In genomic region chr10:85953401-85953800, GRCm38 (mm10) we compare ENCODE assay signal across 13 mouse cellular contexts. TPM values are rescaled to one million over a fixed set of nuclear protein-coding genes. Genes with fewer than 3 reads are reported as not detected.
DNase-seq lines count a peak whose midpoint lies in the region; ATAC-seq and TF ChIP-seq lines count a peak whose summit lies in the region.
"Had no signal": no experiment of that assay in that cellular context is flagged by ENCODE, and none has a peak within 500 bp of the region (broad histone marks: within the 10 kb centered on the region; RNA-seq: fewer than 3 reads in every experiment).

No protein-coding gene starts in this region.

- no peak overlapping the region for H3K4me2 ChIP-seq in kidney, embryonic 14.5 days (replicated peaks; ENCODE audit: low read depth, low read length)
- H3K4me2 ChIP-seq: heart, embryonic 15.5 days; hindbrain, embryonic 15.5 days; liver, embryonic 13.5 days had no signal

- H3K9ac ChIP-seq in kidney, embryonic 14.5 days (ENCODE audit: low read depth, low read length) = no peak overlapping the region
- H3K9ac ChIP-seq: heart, embryonic 15.5 days; hindbrain, embryonic 15.5 days; liver, embryonic 13.5 days had no signal

- H3K9me3 ChIP-seq in kidney, embryonic 14.5 days (ENCODE audit: control insufficient read depth, low read length) = no peaks in the 10 kb centered on the region
- H3K9me3 ChIP-seq: heart, embryonic 15.5 days; hindbrain, embryonic 15.5 days; liver, embryonic 13.5 days had no signal

- no peaks in the 10 kb centered on the region for H3K27me3 ChIP-seq in kidney, adult 2 months (replicated peaks; ENCODE audit: control insufficient read depth, insufficient read depth, low read length)
- no peaks in the 10 kb centered on the region for H3K27me3 ChIP-seq in kidney, embryonic 14.5 days (ENCODE audit: control insufficient read depth, insufficient read depth, low read length)
- H3K27me3 ChIP-seq: heart, embryonic 15.5 days; hindbrain, embryonic 15.5 days; liver, embryonic 13.5 days had no signal

- H3K4me1 ChIP-seq in kidney, adult 2 months (ENCODE audit: control insufficient read depth, insufficient read depth, low read length) = peaks cover 14% of the 10 kb centered on the region
- H3K4me1 ChIP-seq in kidney, embryonic 14.5 days (ENCODE audit: control insufficient read depth, insufficient read depth, low read length) = no peaks in the 10 kb centered on the region; the same call in 1 of the 2 replicates

- WGBS in kidney, adult 2 months = 14% methylated on average over 3 of the region's 3 CpGs
- 78% methylated on average over 3 of the region's 3 CpGs for WGBS in kidney, embryonic 14.5 days

- DNase-seq in kidney, adult 2 months = peak; percentile 67
- DNase-seq in MN1 (ENCODE audit: low spot score) = peak; percentile 62
- peak; percentile 9 for DNase-seq in brain, adult 2 months (ENCODE audit: low read depth, low spot score)
- peak; percentile 39 for DNase-seq in lung, postnatal 25 days (ENCODE audit: low spot score)
- no peak for DNase-seq in Muller cell, postnatal 12 days (ENCODE audit: inconsistent ontology term)
- DNase-seq in ovary, adult 18-20 months (ENCODE audit: low spot score) = no peak
- DNase-seq in embryo, embryonic 10 days (ENCODE audit: low spot score) = no peak
- DNase-seq: gastrocnemius, postnatal 14 days; liver, embryonic 13.5 days had no signal

- no peak for TF ChIP-seq POLR2A in kidney, adult 2 months (IDR thresholded peaks at IDR 0.05; ENCODE audit: low read depth, low read length)

- H3K4me3 ChIP-seq in kidney, adult 2 months (ENCODE audit: insufficient read depth, low read depth, low read length) = no peak overlapping the region
- H3K4me3 ChIP-seq in kidney, embryonic 14.5 days (ENCODE audit: low read length) = no peak overlapping the region
- H3K4me3 ChIP-seq: heart, embryonic 15.5 days; hindbrain, embryonic 15.5 days; liver, embryonic 13.5 days had no signal

- no peak for ATAC-seq in kidney, embryonic 14.5 days (ENCODE audit: low FRiP score, low TSS enrichment)
- ATAC-seq: forebrain, embryonic 16.5 days had no signal

- no peak overlapping the region for H3K27ac ChIP-seq in kidney, adult 2 months (ENCODE audit: insufficient read depth, low read depth, low read length)
- H3K27ac ChIP-seq in kidney, embryonic 14.5 days (ENCODE audit: low read depth, low read length) = no peak overlapping the region
- H3K27ac ChIP-seq: heart, embryonic 15.5 days; hindbrain, embryonic 15.5 days; liver, embryonic 13.5 days had no signal

- TF ChIP-seq CTCF in kidney, adult 2 months (conservative IDR thresholded peaks at IDR 0.05; ENCODE audit: insufficient read depth, insufficient read length, low read depth, low read length) = no peak

- H3K36me3 ChIP-seq in kidney, adult 2 months (ENCODE audit: control insufficient read depth, insufficient read depth, low read length) = peaks cover 3% of the 10 kb centered on the region
- peaks cover 63% of the 10 kb centered on the region for H3K36me3 ChIP-seq in kidney, embryonic 14.5 days (ENCODE audit: control insufficient read depth, insufficient read depth, low read length)

RNA-seq across cellular contexts. Expression of gene Rtcb, which starts 4.2 kb away (rescaled TPM):
- polyA plus RNA-seq in kidney, adult 2 months (2012; rRNA removed) = 63.6 and 80.4 TPM in 2 replicates
- polyA plus RNA-seq in kidney, embryonic 14.5 days (2014; fragmentation: Nextera tagmentation; extraction: Ambion mirVana) = 167 and 171 TPM in 2 replicates

RNA-seq across cellular contexts. Expression of gene Ascl4, which starts 25.9 kb away (rescaled TPM):
- 0.33 and 0.36 TPM in 2 replicates for polyA plus RNA-seq in kidney, adult 2 months (2012; rRNA removed)
- 1.3 and 1.5 TPM in 2 replicates for polyA plus RNA-seq in kidney, embryonic 14.5 days (2014; fragmentation: Nextera tagmentation; extraction: Ambion mirVana)
- polyA plus RNA-seq: heart, embryonic 15.5 days; liver, embryonic 13.5 days had no signal

RNA-seq across cellular contexts. Expression of gene Prdm4, which starts 36.5 kb away (rescaled TPM):
- 15.4 and 19.8 TPM in 2 replicates for polyA plus RNA-seq in kidney, adult 2 months (2012; rRNA removed)
- 15.7 and 29.0 TPM in 2 replicates for polyA plus RNA-seq in kidney, embryonic 14.5 days (2014; fragmentation: Nextera tagmentation; extraction: Ambion mirVana)

RNA-seq across cellular contexts. Expression of gene Bpifc, which starts 58.3 kb away (rescaled TPM):
- polyA plus RNA-seq in kidney, adult 2 months (2012; rRNA removed) = 0.08 and 0.11 TPM in 2 replicates
- 0.14 and 0.30 TPM in 2 replicates for polyA plus RNA-seq in kidney, embryonic 14.5 days (2014; fragmentation: Nextera tagmentation; extraction: Ambion mirVana)
- polyA plus RNA-seq: forebrain, embryonic 16.5 days; heart, embryonic 15.5 days; hindbrain, embryonic 15.5 days; liver, embryonic 13.5 days had no signal

Comparison
In these comparisons a context has a peak if more than half of its experiments do, and no peak if none do; other contexts are left out.
1. DNase-seq: peak in kidney, adult 2 months (single experiment), MN1 (single experiment), brain, adult 2 months (single experiment) and lung, postnatal 25 days (single experiment); none in Muller cell, postnatal 12 days (single experiment), ovary, adult 18-20 months (single experiment) and embryo, embryonic 10 days (single experiment).